Mouse (Mus musculus): ENCODE data around the gene 2210011C24Rik.

DNA sequence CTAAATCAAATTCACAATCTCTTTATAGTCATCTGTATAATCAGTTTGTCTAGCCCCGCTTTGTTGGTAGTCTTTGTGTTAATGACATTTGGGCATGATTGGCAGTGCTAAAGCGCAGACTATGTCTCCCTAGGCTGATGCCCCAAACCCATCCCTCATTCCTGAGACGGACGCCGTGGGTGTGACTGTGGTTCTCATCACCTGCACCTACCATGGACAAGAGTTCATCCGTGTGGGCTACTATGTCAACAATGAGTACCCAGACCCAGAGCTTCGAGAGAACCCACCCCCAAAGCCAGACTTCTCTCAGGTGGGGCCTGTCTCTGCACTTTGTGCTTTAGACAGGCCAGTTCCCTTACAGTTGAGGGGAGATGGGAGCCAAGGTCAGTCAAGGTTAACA lies 44.3 kb downstream of the 2210011C24Rik start:
- TF ChIP-seq CTCF (conservative IDR thresholded peaks at IDR 0.05; ENCODE audit: low read length) (no peak), POU5F1 (IDR thresholded peaks at IDR 0.05; ENCODE audit: borderline replicate concordance, low read length) (no peak)
